Mouse (Mus musculus) midbrain, embryonic 12.5 days (tissue): ENCODE data around the gene Ephx1. TPM values are rescaled to one million over a fixed set of nuclear protein-coding genes. Genes with fewer than 3 reads are reported as not detected.
"Not testable (repeated sequence)": the region's sequence is repeated elsewhere in the genome, so short reads cannot be mapped to it uniquely, and the experiment has no call there.

ENCODE experiments used
- ATAC-seq: fragments of 200-750 bp; cut with Nextera tagmentation; 2 replicates; pipeline ENCODE4 v1.8.0; 2017; ENCODE audit warnings: low read depth, moderate TSS enrichment, moderate library complexity; ENCODE audit not compliant: low FRiP score
- H3K27ac ChIP-seq: fragments of 300-500 bp; sonication (generic); replicated peaks from 2 replicates; pipeline ENCODE4 v1.5.1; 2016; ENCODE audit warnings: mild to moderate bottlenecking
- H3K27me3 ChIP-seq: fragments of 300-500 bp; sonication (generic); 2 replicates; pipeline ENCODE4 v1.6.1; 2016; ENCODE audit warnings: mild to moderate bottlenecking
- H3K36me3 ChIP-seq: fragments of 300-500 bp; sonication (generic); 2 replicates; pipeline ENCODE4 v1.6.1; 2016
- H3K4me1 ChIP-seq: fragments of 300-500 bp; sonication (generic); 2 replicates; pipeline ENCODE4 v1.6.1; 2016
- H3K4me2 ChIP-seq: fragments of 300-500 bp; sonication (generic); replicated peaks from 2 replicates; pipeline ENCODE4 v1.6.1; 2016; ENCODE audit warnings: mild to moderate bottlenecking, moderate library complexity
- H3K4me3 ChIP-seq: fragments of 300-500 bp; sonication (generic); 2 replicates; pipeline ENCODE4 v1.5.1; 2016; ENCODE audit warnings: mild to moderate bottlenecking
- H3K9ac ChIP-seq: fragments of 300-500 bp; sonication (generic); replicated peaks from 2 replicates; pipeline ENCODE4 v1.6.1; 2016; ENCODE audit warnings: mild to moderate bottlenecking, moderate library complexity
- H3K9me3 ChIP-seq: fragments of 300-500 bp; sonication (generic); 2 replicates; pipeline ENCODE4 v1.6.1; 2016; ENCODE audit warnings: mild to moderate bottlenecking
- WGBS: fragments of 180-500 bp; shearing (Covaris S2); methylation state at CpG from one replicate; pipeline ENCODE4 v1.1.7; 2016; 5-methylcytosine and 5-hydroxymethylcytosine counted together
- polyA plus RNA-seq: library from polyadenylated mRNA; unstranded; fragments of >200 nt; fragmentation: Nextera tagmentation; extraction: Ambion mirVana; gene quantifications from 2 replicates; pipeline ENCODE4 v1.2.1, GENCODE M21; 2016

Ephx1 gene
- polyA plus RNA-seq, 1 experiment from 2014 or later, result 1.1 TPM

DNA sequence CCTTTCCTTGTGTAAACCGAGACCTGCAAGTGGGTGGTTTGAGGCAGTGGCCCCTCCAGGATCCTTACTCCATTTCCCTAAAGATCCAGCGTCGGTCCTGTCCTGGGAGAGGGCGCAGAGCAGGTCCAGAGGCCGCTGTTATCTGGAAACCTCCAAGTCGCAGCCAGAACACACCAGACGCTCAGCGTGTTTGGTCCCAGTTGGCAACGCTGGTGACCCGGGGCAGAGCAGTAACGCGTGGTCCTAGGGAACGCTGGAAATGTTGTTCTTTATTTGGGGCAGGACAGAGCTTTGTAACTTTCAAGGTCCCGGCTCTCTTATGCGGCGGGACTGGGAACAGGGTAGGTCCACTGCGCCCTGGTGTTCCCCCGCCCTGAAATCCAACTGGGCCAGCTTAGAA, 79.0 kb downstream of the Ephx1 start:
- ATAC-seq, result 0 out of 2 replicates have a peak, but pooled peaks have one; percentile 7
- peak overlapping the region; percentile 73 for H3K4me3 ChIP-seq

DNA sequence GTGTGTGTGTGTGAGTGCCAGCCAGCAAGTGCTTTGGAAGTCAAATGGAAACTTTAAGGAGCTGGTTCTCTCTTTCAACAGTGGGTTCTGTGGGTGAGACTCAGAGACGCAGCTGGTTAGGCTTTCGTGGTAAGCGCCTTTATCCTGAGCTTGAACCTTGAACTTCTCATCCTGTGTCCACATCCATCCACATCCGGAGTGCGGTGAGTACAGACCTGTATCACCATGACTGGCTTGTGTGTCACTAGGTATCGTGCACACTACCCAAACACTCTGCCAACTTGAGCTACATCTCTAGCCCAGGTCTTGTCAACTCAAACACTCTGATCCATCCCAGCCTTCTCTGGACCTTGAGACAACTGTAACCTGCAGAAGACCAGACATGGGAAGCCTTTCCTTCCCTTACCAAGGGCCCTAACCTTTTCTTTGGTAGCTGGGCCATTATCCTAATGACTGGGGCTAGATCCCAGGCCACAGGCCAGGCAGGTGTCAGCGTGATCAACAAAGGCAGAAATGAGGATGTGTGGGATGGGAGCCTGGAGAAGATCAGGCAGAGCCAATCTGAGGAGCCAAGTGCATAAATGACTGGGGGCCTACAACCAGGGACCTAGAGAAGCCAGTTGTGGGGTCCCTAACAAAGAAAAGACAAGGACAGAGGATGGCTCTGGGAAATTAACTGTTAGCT, 79.8 kb downstream of the Ephx1 start:
- Histone ChIP-seq H3K9me3 (no peaks in the 10 kb centered on the region), H3K9ac (no peak overlapping the region), H3K4me3 (no peak overlapping the region), H3K27ac (no peak overlapping the region), H3K36me3 (no peaks in the 10 kb centered on the region), H3K4me1 (peaks cover 32% of the 10 kb centered on the region), H3K4me2 (no peak overlapping the region), H3K27me3 (peaks cover 80% of the 10 kb centered on the region)
- 87% methylated on average over 7 of the region's 7 CpGs for WGBS
- ATAC-seq, result no peak

More for the DNA sequence above, 79.0 kb downstream of the Ephx1 start:
- Histone ChIP-seq H3K9ac (peak overlapping the region; percentile 58), H3K4me2 (peak overlapping the region; percentile 86), H3K9me3 (no peaks in the 10 kb centered on the region), H3K4me1 (peaks cover 33% of the 10 kb centered on the region), H3K27me3 (peaks cover 72% of the 10 kb centered on the region), H3K27ac (no peak overlapping the region), H3K36me3 (no peaks in the 10 kb centered on the region)
- 2% methylated on average over 18 of the region's 18 CpGs for WGBS

- not testable (repeated sequence) for H3K36me3 ChIP-seq, ATAC-seq, H3K4me3 ChIP-seq, H3K9me3 ChIP-seq, H3K27ac ChIP-seq, H3K9ac ChIP-seq, H3K4me2 ChIP-seq
- Histone ChIP-seq H3K27me3 (peaks cover 85% of the 10 kb centered on the region), H3K4me1 (peaks cover 23% of the 10 kb centered on the region)
- 76% methylated on average over 2 of the region's 2 CpGs for WGBS
Observed at GRCm38 (mm10) chr1:180938781-180939180, 81.9 kb downstream of the Ephx1 start.

- Histone ChIP-seq H3K4me1 (peaks cover 20% of the 10 kb centered on the region), H3K27me3 (peaks cover 83% of the 10 kb centered on the region)
- not testable (repeated sequence) for H3K4me3 ChIP-seq, H3K9ac ChIP-seq, H3K27ac ChIP-seq, H3K36me3 ChIP-seq, H3K4me2 ChIP-seq, ATAC-seq, H3K9me3 ChIP-seq
- 12% methylated on average over 13 of the region's 13 CpGs for WGBS
Observed at GRCm38 (mm10) chr1:180937631-180938030, 83.1 kb downstream of the Ephx1 start.

- H3K9me3 ChIP-seq, H3K36me3 ChIP-seq, H3K9ac ChIP-seq, H3K27ac ChIP-seq: not testable (repeated sequence)
- peak overlapping the region; percentile 23 for H3K4me3 ChIP-seq
- peak overlapping the region; percentile 48 for H3K4me2 ChIP-seq
- 2% methylated on average over 40 of the region's 41 CpGs for WGBS
- H3K4me1 ChIP-seq, result peaks cover 12% of the 10 kb centered on the region; the same call in 1 of the 2 replicates
- peak; percentile 62; the same call in 1 of the 2 replicates for ATAC-seq
- H3K27me3 ChIP-seq, result peaks cover 75% of the 10 kb centered on the region
Observed at GRCm38 (mm10) chr1:180936610-180937398, 83.9 kb downstream of the Ephx1 start.

- H3K27ac ChIP-seq, result no peak within 1 kb of the TSS
- 14% methylated on average over 21 of the region's 21 CpGs for WGBS
- no peak for ATAC-seq
- peaks cover 4% of the 10 kb centered on the region; the same call in 1 of the 2 replicates for H3K4me1 ChIP-seq
- H3K4me3 ChIP-seq, result no peak within 1 kb of the TSS
- H3K36me3 ChIP-seq, result no peaks in the 10 kb centered on the region
- H3K27me3 ChIP-seq, result peaks cover 55% of the 10 kb centered on the region
- H3K9me3 ChIP-seq, result no peaks in the 10 kb centered on the region
- no peak within 1 kb of the TSS for H3K4me2 ChIP-seq
- no peak within 1 kb of the TSS for H3K9ac ChIP-seq
Observed at GRCm38 (mm10) chr1:180934467-180935419, 86.0 kb downstream of the Ephx1 start, which contains the start of gene Lefty1. Gene Lefty1, plus strand, starts transcription at chr1:180935022.

- ATAC-seq, result no peak
- peaks cover 4% of the 10 kb centered on the region; the same call in 1 of the 2 replicates for H3K4me1 ChIP-seq
- no peak overlapping the region for H3K4me3 ChIP-seq
- no peaks in the 10 kb centered on the region for H3K36me3 ChIP-seq
- H3K9me3 ChIP-seq, result no peaks in the 10 kb centered on the region
- H3K9ac ChIP-seq, result no peak overlapping the region
- no peak overlapping the region for H3K27ac ChIP-seq
- whole genome bisulfite sequencing, result 15% methylated on average over 6 of the region's 6 CpGs
- peaks cover 55% of the 10 kb centered on the region for H3K27me3 ChIP-seq
- H3K4me2 ChIP-seq, result no peak overlapping the region
Observed at GRCm38 (mm10) chr1:180933659-180934058, 87.0 kb downstream of the Ephx1 start.

DNA sequence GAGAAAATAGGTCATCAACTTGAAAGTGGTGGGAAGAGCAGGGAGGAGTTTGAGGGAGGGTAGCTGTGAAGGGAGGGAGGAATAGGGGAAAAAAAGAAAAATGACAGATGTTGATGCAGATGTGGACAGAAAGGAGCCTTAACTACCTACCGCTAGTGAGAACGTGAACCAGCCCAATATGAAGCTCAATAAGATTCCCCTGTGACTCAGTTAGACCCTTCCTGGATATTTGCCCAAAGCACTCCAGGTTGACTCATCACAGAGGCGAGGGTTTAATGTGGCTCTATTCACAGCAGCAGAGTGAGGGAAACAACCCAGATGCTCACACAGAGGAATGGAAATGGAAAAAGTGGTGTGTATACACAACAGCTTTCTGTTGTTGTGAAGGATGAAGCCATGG, 89.6 kb downstream of the Ephx1 start:
- 87% methylated on average over 3 of the region's 3 CpGs for WGBS
- H3K9ac ChIP-seq, result no peak overlapping the region
- no peaks in the 10 kb centered on the region for H3K9me3 ChIP-seq
- H3K4me2 ChIP-seq, result no peak overlapping the region
- no peak overlapping the region for H3K27ac ChIP-seq
- H3K4me3 ChIP-seq, result no peak overlapping the region
- no peak for ATAC-seq
- H3K36me3 ChIP-seq, result no peaks in the 10 kb centered on the region
- H3K27me3 ChIP-seq, result peaks cover 33% of the 10 kb centered on the region
- peaks cover 4% of the 10 kb centered on the region; the same call in 1 of the 2 replicates for H3K4me1 ChIP-seq

DNA sequence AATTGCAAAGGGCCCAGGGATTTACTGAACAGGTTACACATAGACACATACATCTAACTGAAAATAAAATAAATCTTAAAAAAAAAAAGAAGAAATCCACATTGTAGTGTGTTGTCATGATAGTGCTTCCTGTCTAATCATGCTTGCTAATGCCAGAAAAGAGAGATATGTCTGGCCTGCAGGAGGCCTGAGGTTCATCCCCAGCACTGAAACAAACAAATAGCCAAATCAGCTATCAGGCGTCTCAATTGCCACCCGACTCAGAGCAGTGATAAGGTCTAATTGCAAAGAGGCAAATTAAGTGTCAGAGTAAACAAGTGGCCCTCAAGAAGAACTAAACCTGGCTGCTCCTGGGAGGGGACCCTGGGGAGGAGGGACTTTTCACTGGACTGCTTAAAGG, 91.1 kb downstream of the Ephx1 start:
- peaks cover 18% of the 10 kb centered on the region for H3K27me3 ChIP-seq
- no peaks in the 10 kb centered on the region for H3K36me3 ChIP-seq
- WGBS, result 84% methylated on average over 2 of the region's 2 CpGs
- no peak overlapping the region for H3K27ac ChIP-seq
- H3K4me2 ChIP-seq, result no peak overlapping the region
- no peak overlapping the region for H3K9ac ChIP-seq
- no peak for ATAC-seq
- H3K4me3 ChIP-seq, result no peak overlapping the region
- H3K9me3 ChIP-seq, result no peaks in the 10 kb centered on the region
- peaks cover 4% of the 10 kb centered on the region; the same call in 1 of the 2 replicates for H3K4me1 ChIP-seq

GRCm38 (mm10) chr1:180926286-180926685, 94.4 kb downstream of the Ephx1 start:
- Histone ChIP-seq H3K4me1 (no peaks in the 10 kb centered on the region), H3K36me3 (no peaks in the 10 kb centered on the region), H3K27me3 (no peaks in the 10 kb centered on the region), H3K9ac (no peak overlapping the region), H3K4me3 (no peak overlapping the region), H3K27ac (no peak overlapping the region), H3K9me3 (no peaks in the 10 kb centered on the region), H3K4me2 (no peak overlapping the region)
- 84% methylated on average over 4 of the region's 4 CpGs for WGBS
- ATAC-seq, result no peak
